Mouse (Mus musculus) gastrocnemius, adult 18-20 months (tissue): ENCODE data around the gene Vsig10l. TPM values are rescaled to one million over a fixed set of nuclear protein-coding genes. Genes with fewer than 3 reads are reported as not detected.

Experiments
- DNase-seq: peaks from one replicate; pipeline ENCODE4 v3.0.0; 2021; ENCODE audit warnings: low spot score
- microRNA-seq: library from miRNA; unstranded; fragments of <30 nt; microRNA quantifications from one replicate; pipeline ENCODE4 v1.2.0, GENCODE M21; 2021
- total RNA-seq, 2 experiments: library from RNA; stranded (reverse); gene quantifications; 2 replicates each; pipeline ENCODE4 v1.2.3; 2021

Gene Vsig10l
- total RNA-seq, 2 experiments from 2014 or later, result 0.85 to 0.87 TPM

DNA sequence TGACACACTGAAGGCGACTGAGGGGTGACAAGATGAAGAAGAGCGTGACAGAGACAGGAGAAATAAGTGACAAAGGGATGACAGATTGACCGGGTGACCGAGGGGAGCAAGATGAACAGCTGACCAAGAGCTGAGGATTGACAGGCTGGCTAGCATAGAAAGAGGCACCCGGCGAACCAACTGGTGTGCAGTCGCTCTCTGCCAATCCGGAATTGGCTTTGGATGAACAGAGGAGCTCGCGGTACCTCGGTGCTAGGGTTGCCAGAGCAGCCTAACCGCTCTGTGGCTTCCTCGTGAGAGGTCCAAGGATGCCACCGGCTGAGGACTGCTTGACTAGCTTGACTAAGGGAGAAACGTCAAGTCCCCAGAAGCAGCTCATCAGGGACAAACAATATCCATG lies 55.4 kb downstream of the Vsig10l start:
- no peak for DNase-seq

Small RNAs within 50 kb of the gene (microRNA-seq; reads per million reads assigned to microRNA genes)
- not detected for gene Mir7051

Other genes starting within 250 kb of the Vsig10l start
- 1 to 10 TPM; 6.9 to 7.6 TPM for gene Zfp715, start 149.9 kb upstream of the Vsig10l start, total RNA-seq
- gene Siglecf, start 111.8 kb upstream of the Vsig10l start, total RNA-seq, result not detected
- gene Siglecg, start 54.9 kb upstream of the Vsig10l start, total RNA-seq, result not detected
- gene Lim2, start 35.5 kb upstream of the Vsig10l start, total RNA-seq, result not detected
- not detected for gene Nkg7, start 26.1 kb upstream of the Vsig10l start, total RNA-seq
- gene Cldnd2, start 22.4 kb upstream of the Vsig10l start, total RNA-seq, result not detected
- gene Etfb, start 19.1 kb upstream of the Vsig10l start, total RNA-seq, result 100 to 1,000 TPM; 282 to 331 TPM
- gene Gm45233, start 19.0 kb upstream of the Vsig10l start, total RNA-seq, result under 1 TPM; 0.28 to 0.84 TPM
- under 1 TPM; 0.19 to 0.39 TPM for gene Iglon5, start 26.9 kb downstream of the Vsig10l start, total RNA-seq
- gene 4931406B18Rik, start 42.8 kb downstream of the Vsig10l start, total RNA-seq, result not detected
- gene Cd33, start 81.3 kb downstream of the Vsig10l start, total RNA-seq, result 1 to 10 TPM in 1 of 2 experiments, under 1 TPM in 1; 1.00 to 1.2 TPM
- gene Zfp658, start 99.1 kb downstream of the Vsig10l start, total RNA-seq, result under 1 TPM; 0.55 to 0.59 TPM
- gene Zfp719, start 116.5 kb downstream of the Vsig10l start, total RNA-seq, result 1 to 10 TPM; 3.4 to 3.9 TPM
- gene Zfp819, start 144.0 kb downstream of the Vsig10l start, total RNA-seq, result not detected
- not detected for gene Ceacam18, start 171.6 kb downstream of the Vsig10l start, total RNA-seq
- under 1 TPM; 0.16 to 0.40 TPM for gene Siglece, start 197.0 kb downstream of the Vsig10l start, total RNA-seq
- 1 to 10 TPM; 1.7 to 2.0 TPM for gene Ctu1, start 208.9 kb downstream of the Vsig10l start, total RNA-seq
- gene Klk14, start 227.3 kb downstream of the Vsig10l start, total RNA-seq, result not detected
- under 1 TPM in 1 of 2 experiments, not detected in 1; 0.33 TPM for gene Klk13, start 249.4 kb downstream of the Vsig10l start, total RNA-seq